Mouse (Mus musculus) c-Kit-negative CD71-positive TER-119-positive erythroid progenitor cells, embryonic 14.5 days (primary cell): ENCODE data around the gene Mlec.
"Not testable (repeated sequence)": the region's sequence is repeated elsewhere in the genome, so short reads cannot be mapped to it uniquely, and the experiment has no call there.

Source experiments
- DNase-seq: peaks from one replicate; pipeline ENCODE4 v3.0.0-alpha.2; 2013; ENCODE audit warnings: low read depth, low spot score

Gene Mlec

DNA sequence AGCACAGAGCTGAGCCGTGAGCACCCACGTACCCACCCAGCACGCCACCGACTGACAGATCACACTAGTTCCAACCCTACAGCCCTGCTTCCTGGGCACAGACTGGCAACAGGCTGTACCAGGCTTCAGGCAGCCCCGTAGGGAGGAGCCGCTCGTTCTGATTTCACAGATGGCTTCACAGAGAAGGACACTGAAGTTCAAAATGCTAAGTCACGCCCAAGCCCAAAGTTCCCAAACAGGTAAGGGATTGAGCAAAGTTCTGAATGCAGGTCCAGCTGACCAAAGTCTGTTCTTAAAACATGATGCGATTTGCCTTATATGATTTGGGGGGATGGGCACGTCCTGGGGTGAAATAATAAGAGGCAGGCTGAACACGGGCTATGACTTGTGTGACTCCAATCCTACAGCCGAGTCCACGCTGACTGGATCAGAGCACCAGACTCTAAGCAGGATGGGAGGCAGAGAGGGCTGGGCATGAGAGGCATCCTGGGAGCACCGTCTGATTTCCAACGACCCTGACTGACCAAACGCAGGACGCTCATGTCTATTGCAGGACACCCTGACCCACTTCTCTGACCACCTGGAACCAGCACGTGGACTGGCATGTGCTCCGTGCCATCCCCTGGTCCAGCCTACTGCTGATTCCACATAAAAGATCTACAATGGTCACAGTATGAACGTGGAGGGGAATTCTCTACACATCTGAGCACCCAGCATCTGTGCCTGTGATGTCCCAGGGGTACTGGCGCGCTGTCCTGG lies 30.4 kb downstream of the Mlec start:
- no peak for DNase-seq

GRCm38 (mm10) chr5:115126578-115127312 lies 31.2 kb downstream of the Mlec start:
- no peak for DNase-seq

GRCm38 (mm10) chr5:115125211-115125871 lies 32.6 kb downstream of the Mlec start:
- peak; percentile 21 for DNase-seq

DNA sequence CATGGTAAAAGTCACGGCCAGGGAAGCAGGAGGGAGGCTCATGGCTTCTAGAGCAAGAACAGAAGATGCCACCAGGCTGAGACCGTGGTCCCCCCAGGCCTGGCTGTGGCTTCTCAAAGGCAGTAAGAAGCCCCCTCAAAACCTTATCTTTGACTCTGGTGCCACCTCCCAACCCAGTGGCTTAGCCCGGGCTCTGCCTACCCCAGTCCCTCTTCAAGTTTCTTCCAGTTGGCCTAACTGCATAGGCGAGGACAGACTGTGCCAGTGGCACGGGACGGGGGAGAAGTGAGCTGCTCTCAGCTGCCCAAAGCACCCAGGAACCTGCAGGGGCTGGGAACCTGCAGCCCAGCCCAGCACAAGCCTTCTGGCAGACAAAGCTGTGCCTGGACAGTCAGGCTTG lies 33.3 kb downstream of the Mlec start:
- no peak for DNase-seq

GRCm38 (mm10) chr5:115120978-115121377 lies 37.0 kb downstream of the Mlec start:
- DNase-seq = no peak

- peak; percentile 63 for DNase-seq
Measured at GRCm38 (mm10) chr5:115118961-115119570, 38.9 kb downstream of the Mlec start, which contains the start of gene Acads. TSS of gene Acads (minus strand) at chr5:115119346.

- no peak for DNase-seq
Measured at GRCm38 (mm10) chr5:115117467-115117866, 40.5 kb downstream of the Mlec start.

GRCm38 (mm10) chr5:115116426-115116825 lies 41.6 kb downstream of the Mlec start:
- DNase-seq = no peak

- DNase-seq = no peak
Measured at GRCm38 (mm10) chr5:115114501-115114900, 43.5 kb downstream of the Mlec start.

GRCm38 (mm10) chr5:115113244-115113643 lies 44.7 kb downstream of the Mlec start:
- DNase-seq = no peak

DNA sequence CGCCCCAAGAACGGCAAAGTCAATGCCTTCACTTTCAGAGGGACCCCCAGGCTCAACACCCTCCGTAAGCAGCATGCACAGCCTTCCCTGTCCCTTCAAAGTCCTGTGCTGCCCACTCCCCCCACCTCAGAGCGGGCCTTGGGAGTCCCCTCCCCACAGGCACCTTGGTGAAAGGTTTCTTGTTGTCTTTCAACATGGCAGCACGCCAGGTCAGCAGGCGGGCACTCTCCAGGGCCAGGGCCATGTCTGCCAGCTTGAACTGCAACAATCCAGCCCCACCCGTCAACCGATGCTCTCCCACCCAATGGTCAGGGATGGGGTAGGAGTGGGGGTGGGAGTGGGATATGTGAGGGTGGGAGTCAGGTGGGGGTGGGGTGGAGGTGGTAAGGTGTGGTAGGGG lies 46.8 kb downstream of the Mlec start:
- DNase-seq = no peak

DNA sequence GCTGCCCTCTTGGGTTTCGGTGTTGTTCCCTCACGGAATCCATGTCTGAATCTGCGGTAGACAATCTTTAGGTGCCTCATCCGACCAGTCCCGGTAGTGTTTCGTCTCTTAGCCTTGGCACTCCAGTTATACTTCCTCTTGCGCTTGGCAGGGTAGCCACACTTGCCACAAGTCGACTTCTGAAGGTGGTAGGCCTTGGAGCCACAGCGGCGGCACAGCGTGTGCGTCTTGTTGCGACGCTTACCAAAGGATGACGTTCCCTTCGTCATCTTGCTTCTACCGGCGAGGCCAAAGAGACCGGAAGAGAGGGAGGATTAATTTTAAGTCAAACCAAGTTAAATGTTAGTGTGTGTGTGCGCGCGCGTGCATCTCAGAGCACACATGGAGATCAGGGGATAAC lies 54.7 kb downstream of the Mlec start:
- not testable (repeated sequence) for DNase-seq

GRCm38 (mm10) chr5:115102231-115102630 lies 55.7 kb downstream of the Mlec start:
- no peak for DNase-seq

DNA sequence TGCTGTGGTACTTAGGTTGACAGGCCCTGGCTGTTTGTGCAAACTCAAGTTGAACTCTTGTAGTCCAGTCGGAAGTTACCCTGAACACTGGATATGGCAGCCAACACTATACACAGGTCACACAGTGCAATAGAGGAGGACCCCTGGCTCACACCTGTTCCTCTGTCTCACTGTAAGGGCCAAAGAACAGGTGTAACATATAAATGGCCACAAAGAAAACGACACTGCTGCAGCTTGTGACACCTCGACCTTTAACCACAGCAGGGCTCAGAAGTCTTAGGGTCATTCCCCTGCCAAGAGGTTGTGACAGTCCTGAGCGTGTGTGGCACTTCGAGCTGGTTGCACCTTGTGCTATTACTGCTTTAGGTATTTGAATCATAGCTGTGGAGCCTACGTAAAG lies 57.5 kb downstream of the Mlec start:
- DNase-seq = no peak

DNA sequence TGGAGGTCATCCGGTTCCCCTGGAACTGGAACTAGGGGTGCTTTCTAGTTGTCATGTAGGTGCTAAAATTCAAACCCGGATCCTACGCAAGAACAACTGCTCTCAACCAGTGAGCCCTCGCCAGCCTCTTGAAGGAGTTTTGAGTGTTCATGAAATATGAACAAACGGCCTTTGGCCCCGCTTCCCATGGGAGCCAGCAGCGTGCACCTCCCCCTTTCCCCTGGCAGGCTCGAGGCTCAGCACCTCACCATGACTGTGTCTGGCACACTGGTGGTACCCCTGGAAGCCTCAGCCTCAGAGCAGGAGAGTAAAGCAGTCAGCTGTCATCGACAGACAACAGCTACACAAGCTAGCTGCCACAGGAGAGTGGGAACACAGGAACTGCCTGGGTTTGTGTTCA lies 58.0 kb downstream of the Mlec start:
- no peak for DNase-seq

DNA sequence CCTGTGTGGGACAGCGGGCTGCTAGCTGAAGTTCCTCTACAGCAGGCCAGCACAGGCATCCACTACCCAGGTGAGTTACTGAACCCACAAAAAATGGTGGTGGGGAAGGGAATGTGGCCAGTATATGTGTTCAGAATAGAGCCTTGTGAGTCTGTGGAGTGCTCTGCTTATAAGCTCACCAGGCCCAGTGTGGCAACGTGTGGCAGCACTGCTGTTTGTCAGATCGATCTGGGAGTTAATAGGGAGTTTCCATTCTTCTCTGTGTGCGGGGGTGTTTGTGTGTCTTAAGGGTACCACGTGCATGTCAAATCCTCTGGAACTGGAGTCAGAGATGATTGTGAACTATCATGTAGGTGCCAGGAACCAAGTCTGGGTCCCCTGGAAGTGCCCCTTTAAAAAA lies 58.4 kb downstream of the Mlec start:
- DNase-seq = no peak

GRCm38 (mm10) chr5:115098195-115098594 lies 59.8 kb downstream of the Mlec start, which contains the start of gene Gm10401:
TSS of gene Gm10401 (minus strand) at chr5:115098295.
- DNase-seq = no peak
